Mouse (Mus musculus) subcutaneous adipose tissue, adult 2 months (tissue): ENCODE results near the gene Fgd1. TPM values are rescaled to one million over a fixed set of nuclear protein-coding genes. Genes with fewer than 3 reads are reported as not detected.

Experiments used
- polyA plus RNA-seq: library from polyadenylated mRNA; depleted of rRNA; stranded (reverse); fragments of >200 nt; gene quantifications from 2 replicates; pipeline ENCODE4 v1.2.3, GENCODE M21; 2012; ENCODE audit warnings: low replicate concordance; rRNA removed

Fgd1 gene
- polyA plus RNA-seq, result 4.2 and 18.3 TPM in 2 replicates

GRCm38 (mm10) chrX:151045850-151046249 is at the start of gene Fgd1:
Gene Fgd1, plus strand, starts transcription at chrX:151046150.

DNA sequence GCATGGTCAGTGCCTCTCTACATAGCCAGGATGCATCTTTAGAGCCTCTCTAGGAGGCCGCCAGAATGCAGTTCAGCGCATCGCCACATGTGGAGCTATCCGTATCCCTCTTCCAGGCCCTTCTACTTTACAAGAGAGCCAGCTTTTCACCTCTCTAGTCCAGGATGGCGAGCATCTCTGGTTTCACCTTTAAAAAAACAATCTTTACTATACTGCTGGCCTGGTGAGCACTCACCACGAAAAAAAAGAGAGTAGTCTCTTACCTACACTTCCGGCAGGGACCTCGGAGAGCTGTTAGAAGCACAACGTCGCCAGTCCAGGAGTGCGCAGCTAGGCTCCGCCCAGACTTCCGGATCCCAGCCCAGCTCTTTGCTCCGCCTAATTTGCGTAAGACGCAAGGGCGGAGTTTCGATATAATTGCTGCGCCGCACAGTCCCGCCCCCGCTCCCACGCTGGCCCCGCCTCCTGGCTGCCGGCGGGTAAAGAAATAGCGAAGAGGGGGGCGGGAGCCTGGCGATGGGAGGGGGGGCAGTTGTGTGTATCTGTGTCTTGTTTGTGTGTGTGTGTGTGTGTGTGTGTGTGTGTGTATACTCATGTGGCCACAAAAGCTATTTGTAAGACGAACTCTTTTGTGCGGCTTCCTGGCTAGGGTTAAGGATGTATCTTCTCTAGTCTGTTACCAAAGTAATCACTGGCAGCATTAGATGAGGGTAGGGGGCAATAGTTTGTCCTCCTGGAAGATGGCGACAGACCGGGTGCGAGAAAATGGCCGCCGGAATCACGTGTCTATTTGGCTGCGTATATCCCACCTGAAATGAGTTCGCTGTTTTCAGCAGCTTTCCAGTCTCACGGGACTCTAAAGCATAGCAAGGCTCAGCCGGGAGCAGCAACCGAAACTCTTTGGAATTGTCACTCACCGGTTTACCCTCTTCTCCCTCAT is 28.7 kb upstream of the Fgd1 start, which contains the start of gene Gnl3l:
Gnl3l (minus strand) TSS at position 385 of the 940 bp plus-strand sequence.

GRCm38 (mm10) chrX:151096171-151097058 is 50.5 kb downstream of the Fgd1 start, which contains the start of gene Tsr2:
Gene Tsr2, minus strand, starts transcription at chrX:151096543.

Other genes with a start within 250 kb of the Fgd1 start
- gene Maged2, start 231.8 kb upstream of the Fgd1 start, polyA plus RNA-seq, result 48.9 and 130 TPM in 2 replicates
- 6.7 and 14.0 TPM in 2 replicates for gene Gnl3l, start 28.8 kb upstream of the Fgd1 start, polyA plus RNA-seq
- gene Tsr2, start 50.4 kb downstream of the Fgd1 start, polyA plus RNA-seq, result 9.7 and 9.8 TPM in 2 replicates
- 0.06 and 0.71 TPM in 2 replicates for gene Wnk3, start 151.9 kb downstream of the Fgd1 start, polyA plus RNA-seq